Mouse (Mus musculus): ENCODE measurements around the gene Col4a2. TPM values are rescaled to one million over a fixed set of nuclear protein-coding genes. Genes with fewer than 3 reads are reported as not detected.

The Col4a2 gene
- polyA plus RNA-seq, 1 experiment from 2014 or later, result 189 TPM

GRCm38 (mm10) chr8:11477811-11478761 is 165.5 kb downstream of the Col4a2 start, which contains the start of gene Rab20:
Rab20 (minus strand) TSS chr8:11478710.
- no peaks in the 10 kb centered on the region for H3K9me3 ChIP-seq (ENCODE audit: low read length)
- H3K4me1 ChIP-seq (ENCODE audit: insufficient read depth, low read depth, low read length), result peaks cover 22% of the 10 kb centered on the region
- peak within 1 kb of the TSS; percentile 65 for H3K4me3 ChIP-seq (ENCODE audit: low read depth, low read length)
- peak; percentile 86 for DNase-seq (ENCODE audit: low spot score)
- peak within 1 kb of the TSS; percentile 94 for H3K27ac ChIP-seq (ENCODE audit: low read length)
- peak within 1 kb of the TSS; percentile 99 for H3K4me2 ChIP-seq (replicated peaks; ENCODE audit: low read depth, low read length)
- H3K36me3 ChIP-seq (ENCODE audit: insufficient read depth, low read length), result no peaks in the 10 kb centered on the region
- peak; percentile 56 for ATAC-seq
- under 1% methylated on average over 67 of the region's 69 CpGs for WGBS
- TF ChIP-seq EP300 (IDR thresholded peaks at IDR 0.05), result no peak
- TF ChIP-seq CTCF (IDR thresholded peaks at IDR 0.05), result no peak
- peak within 1 kb of the TSS; percentile 44 for H3K9ac ChIP-seq (replicated peaks; ENCODE audit: low read depth)
- H3K27me3 ChIP-seq (replicated peaks; ENCODE audit: insufficient read depth, low read length), result no peaks in the 10 kb centered on the region

- H3K4me1 ChIP-seq (ENCODE audit: insufficient read depth, low read depth, low read length), result peaks cover 18% of the 10 kb centered on the region
- no peaks in the 10 kb centered on the region for H3K9me3 ChIP-seq (ENCODE audit: low read length)
- H3K4me3 ChIP-seq (ENCODE audit: low read depth, low read length), result peak overlapping the region; percentile 65
- peak overlapping the region; percentile 94 for H3K27ac ChIP-seq (ENCODE audit: low read length)
- ATAC-seq, result no peak
- H3K4me2 ChIP-seq (replicated peaks; ENCODE audit: low read depth, low read length), result peak overlapping the region; percentile 99
- 5% methylated on average over 23 of the region's 23 CpGs for WGBS
- no peak overlapping the region for H3K9ac ChIP-seq (replicated peaks; ENCODE audit: low read depth)
- no peaks in the 10 kb centered on the region for H3K36me3 ChIP-seq (ENCODE audit: insufficient read depth, low read length)
- DNase-seq (ENCODE audit: low spot score), result peak; percentile 32
- no peaks in the 10 kb centered on the region for H3K27me3 ChIP-seq (replicated peaks; ENCODE audit: insufficient read depth, low read length)
- TF ChIP-seq CTCF (IDR thresholded peaks at IDR 0.05) (no peak), EP300 (IDR thresholded peaks at IDR 0.05) (no peak)
Measured at GRCm38 (mm10) chr8:11478807-11479527, 166.4 kb downstream of the Col4a2 start.

- H3K27me3 ChIP-seq (replicated peaks; ENCODE audit: insufficient read depth, low read length), result no peaks in the 10 kb centered on the region
- 17% methylated on average over 14 of the region's 14 CpGs for WGBS
- 0 out of 2 replicates have a peak overlapping the region, but pooled peaks have one; percentile 94 for H3K27ac ChIP-seq (ENCODE audit: low read length)
- H3K4me1 ChIP-seq (ENCODE audit: insufficient read depth, low read depth, low read length), result peaks cover 18% of the 10 kb centered on the region
- no peak overlapping the region for H3K9ac ChIP-seq (replicated peaks; ENCODE audit: low read depth)
- TF ChIP-seq CTCF (IDR thresholded peaks at IDR 0.05), result no peak
- TF ChIP-seq EP300 (IDR thresholded peaks at IDR 0.05), result no peak
- ATAC-seq (no peak), DNase-seq (ENCODE audit: low spot score) (no peak)
- 0 out of 2 replicates have a peak overlapping the region, but pooled peaks have one; percentile 65 for H3K4me3 ChIP-seq (ENCODE audit: low read depth, low read length)
- H3K36me3 ChIP-seq (ENCODE audit: insufficient read depth, low read length), result no peaks in the 10 kb centered on the region
- peak overlapping the region; percentile 99 for H3K4me2 ChIP-seq (replicated peaks; ENCODE audit: low read depth, low read length)
- no peaks in the 10 kb centered on the region for H3K9me3 ChIP-seq (ENCODE audit: low read length)
Measured at GRCm38 (mm10) chr8:11479591-11479990, 167.0 kb downstream of the Col4a2 start.

- no peaks in the 10 kb centered on the region for H3K27me3 ChIP-seq (replicated peaks; ENCODE audit: insufficient read depth, low read length)
- H3K4me3 ChIP-seq (ENCODE audit: low read depth, low read length), result no peak overlapping the region
- TF ChIP-seq CTCF (IDR thresholded peaks at IDR 0.05) (no peak), EP300 (IDR thresholded peaks at IDR 0.05) (no peak)
- DNase-seq (ENCODE audit: low spot score) (no peak), ATAC-seq (no peak)
- 78% methylated on average over 3 of the region's 3 CpGs for WGBS
- no peaks in the 10 kb centered on the region for H3K36me3 ChIP-seq (ENCODE audit: insufficient read depth, low read length)
- no peak overlapping the region for H3K27ac ChIP-seq (ENCODE audit: low read length)
- H3K9me3 ChIP-seq (ENCODE audit: low read length), result no peaks in the 10 kb centered on the region
- peaks cover 14% of the 10 kb centered on the region; the same call in 1 of the 2 replicates for H3K4me1 ChIP-seq (ENCODE audit: insufficient read depth, low read depth, low read length)
- H3K4me2 ChIP-seq (replicated peaks; ENCODE audit: low read depth, low read length), result no peak overlapping the region
- no peak overlapping the region for H3K9ac ChIP-seq (replicated peaks; ENCODE audit: low read depth)
Measured at GRCm38 (mm10) chr8:11481876-11482275, 169.3 kb downstream of the Col4a2 start.

- H3K27ac ChIP-seq (ENCODE audit: low read length), result no peak overlapping the region
- no peak overlapping the region for H3K4me2 ChIP-seq (replicated peaks; ENCODE audit: low read depth, low read length)
- H3K9ac ChIP-seq (replicated peaks; ENCODE audit: low read depth), result no peak overlapping the region
- no peaks in the 10 kb centered on the region for H3K9me3 ChIP-seq (ENCODE audit: low read length)
- H3K27me3 ChIP-seq (replicated peaks; ENCODE audit: insufficient read depth, low read length), result no peaks in the 10 kb centered on the region
- H3K4me1 ChIP-seq (ENCODE audit: insufficient read depth, low read depth, low read length), result peaks cover 8% of the 10 kb centered on the region; the same call in 1 of the 2 replicates
- ATAC-seq, result no peak
- H3K36me3 ChIP-seq (ENCODE audit: insufficient read depth, low read length), result no peaks in the 10 kb centered on the region
- H3K4me3 ChIP-seq (ENCODE audit: low read depth, low read length), result no peak overlapping the region
- 63% methylated on average over 3 of the region's 3 CpGs for WGBS
- TF ChIP-seq EP300 (IDR thresholded peaks at IDR 0.05), result no peak
- no peak for TF ChIP-seq CTCF (IDR thresholded peaks at IDR 0.05)
- no peak for DNase-seq (ENCODE audit: low spot score)
Measured at GRCm38 (mm10) chr8:11482537-11482936, 169.9 kb downstream of the Col4a2 start.

GRCm38 (mm10) chr8:11486142-11486541 is 173.5 kb downstream of the Col4a2 start:
- TF ChIP-seq CTCF (IDR thresholded peaks at IDR 0.05) (peak; percentile 95), EP300 (IDR thresholded peaks at IDR 0.05) (no peak)
- H3K4me1 ChIP-seq (ENCODE audit: insufficient read depth, low read depth, low read length), result no peaks in the 10 kb centered on the region
- H3K9ac ChIP-seq (replicated peaks; ENCODE audit: low read depth), result no peak overlapping the region
- DNase-seq (ENCODE audit: low spot score) (peak; percentile 75), ATAC-seq (peak; percentile 43; the same call in 1 of the 2 replicates)
- H3K4me2 ChIP-seq (replicated peaks; ENCODE audit: low read depth, low read length), result no peak overlapping the region
- H3K36me3 ChIP-seq (ENCODE audit: insufficient read depth, low read length), result no peaks in the 10 kb centered on the region
- 23% methylated on average over 7 of the region's 7 CpGs for WGBS
- no peak overlapping the region for H3K27ac ChIP-seq (ENCODE audit: low read length)
- no peaks in the 10 kb centered on the region for H3K9me3 ChIP-seq (ENCODE audit: low read length)
- no peak overlapping the region for H3K4me3 ChIP-seq (ENCODE audit: low read depth, low read length)
- H3K27me3 ChIP-seq (replicated peaks; ENCODE audit: insufficient read depth, low read length), result no peaks in the 10 kb centered on the region; the same call in 1 of the 2 replicates
